Mouse (Mus musculus): ENCODE data around the gene Exo5. TPM values are rescaled to one million over a fixed set of nuclear protein-coding genes. Genes with fewer than 3 reads are reported as not detected.

Exo5 gene
- total RNA-seq, 2 experiments from 2014 or later, result 9.7 to 13.4 TPM

Small RNAs within 50 kb of the gene (microRNA-seq; reads per million reads assigned to microRNA genes)
- gene Mir7015, result 1.4 reads per million

Other genes with a start within 250 kb of the Exo5 start
- 1 to 10 TPM; 4.1 to 7.7 TPM for gene Kcnq4, start 176.4 kb downstream of the Exo5 start, total RNA-seq (2021)
- gene Nfyc, start 93.4 kb downstream of the Exo5 start, total RNA-seq (2021), result 10 to 100 TPM; 44.4 to 70.7 TPM
- gene Rims3, start 70.2 kb downstream of the Exo5 start, total RNA-seq (2021), result 1 to 10 TPM; 6.2 to 6.5 TPM
- 1 to 10 TPM; 3.5 to 3.6 TPM for gene Zfp69, start 26.7 kb upstream of the Exo5 start, total RNA-seq (2021)
- 10 to 100 TPM; 34.1 to 34.4 TPM for gene Smap2, start 92.2 kb upstream of the Exo5 start, total RNA-seq (2021)
- gene Col9a2, start 114.4 kb upstream of the Exo5 start, total RNA-seq (2021), result 1 to 10 TPM; 1.3 to 2.3 TPM
- 10 to 100 TPM; 30.8 to 31.1 TPM for gene Zmpste24, start 173.2 kb upstream of the Exo5 start, total RNA-seq (2021)
- gene Tmco2, start 184.2 kb upstream of the Exo5 start, total RNA-seq (2021), result not detected

All from adrenal gland, postnatal 10 days (tissue).